Mouse (Mus musculus): ENCODE data around the gene Rcor1.

DNA sequence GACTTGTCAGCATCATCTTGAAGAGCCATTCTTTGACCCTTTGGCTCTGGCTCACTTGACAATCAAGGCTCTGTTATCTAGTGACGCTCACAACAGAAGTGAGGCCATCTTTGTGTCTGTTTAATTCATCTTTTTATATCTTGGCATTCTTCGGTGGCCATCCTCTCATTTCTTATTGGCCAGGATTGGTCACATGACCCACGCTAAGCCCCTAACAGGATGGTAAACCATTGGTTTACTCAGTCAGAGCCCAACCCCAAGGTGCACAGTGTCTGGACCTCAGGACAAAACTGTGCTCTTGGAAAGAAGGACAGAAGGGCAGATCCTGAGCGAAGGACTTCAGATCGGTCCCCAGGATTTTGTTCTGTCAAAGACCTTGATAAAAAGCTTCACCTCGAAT lies 113.4 kb downstream of the Rcor1 start:
- TF ChIP-seq CTCF (IDR thresholded peaks at IDR 0.05; ENCODE audit: borderline replicate concordance, extremely low read depth, insufficient read depth, insufficient read length) (no peak), POLR2A (IDR thresholded peaks at IDR 0.05; ENCODE audit: borderline replicate concordance, extremely low read depth, insufficient read depth, insufficient read length, poor library complexity, severe bottlenecking) (no peak)
